Mouse (Mus musculus) macrophage (primary cell): Measurements from ENCODE around the gene Pak1ip1. TPM values are rescaled to one million over a fixed set of nuclear protein-coding genes. Genes with fewer than 3 reads are reported as not detected.

ENCODE experiments used
- H3K27ac ChIP-seq: fragments of 350-480 bp; formaldehyde crosslinking; 2 replicates; pipeline ENCODE4 v1.9.0; 2021
- H3K36me3 ChIP-seq: fragments of 350-480 bp; formaldehyde crosslinking; 2 replicates; pipeline ENCODE4 v1.9.0; 2021; ENCODE audit errors: inconsistent target
- H3K4me3 ChIP-seq: fragments of 350-480 bp; formaldehyde crosslinking; 2 replicates; pipeline ENCODE4 v1.9.0; 2021; ENCODE audit errors: inconsistent target
- H3K79me2 ChIP-seq: fragments of 350-480 bp; formaldehyde crosslinking; 2 replicates; pipeline ENCODE4 v1.9.0; 2021; ENCODE audit errors: inconsistent target
- WGBS: methylation state at CpG from one replicate; pipeline ENCODE4 v1.1.7; 2026; ENCODE audit warnings: inconsistent platforms; ENCODE audit not compliant: missing documents; 5-methylcytosine and 5-hydroxymethylcytosine counted together
- polyA plus RNA-seq: library from polyadenylated mRNA; stranded (reverse); fragments of 250-400 nt; gene quantifications from 3 replicates; pipeline ENCODE4 v1.2.4, GENCODE M21; 2018; ENCODE audit warnings: inconsistent platforms

The Pak1ip1 gene
- polyA plus RNA-seq, 1 experiment from 2014 or later: 26.7 TPM

DNA sequence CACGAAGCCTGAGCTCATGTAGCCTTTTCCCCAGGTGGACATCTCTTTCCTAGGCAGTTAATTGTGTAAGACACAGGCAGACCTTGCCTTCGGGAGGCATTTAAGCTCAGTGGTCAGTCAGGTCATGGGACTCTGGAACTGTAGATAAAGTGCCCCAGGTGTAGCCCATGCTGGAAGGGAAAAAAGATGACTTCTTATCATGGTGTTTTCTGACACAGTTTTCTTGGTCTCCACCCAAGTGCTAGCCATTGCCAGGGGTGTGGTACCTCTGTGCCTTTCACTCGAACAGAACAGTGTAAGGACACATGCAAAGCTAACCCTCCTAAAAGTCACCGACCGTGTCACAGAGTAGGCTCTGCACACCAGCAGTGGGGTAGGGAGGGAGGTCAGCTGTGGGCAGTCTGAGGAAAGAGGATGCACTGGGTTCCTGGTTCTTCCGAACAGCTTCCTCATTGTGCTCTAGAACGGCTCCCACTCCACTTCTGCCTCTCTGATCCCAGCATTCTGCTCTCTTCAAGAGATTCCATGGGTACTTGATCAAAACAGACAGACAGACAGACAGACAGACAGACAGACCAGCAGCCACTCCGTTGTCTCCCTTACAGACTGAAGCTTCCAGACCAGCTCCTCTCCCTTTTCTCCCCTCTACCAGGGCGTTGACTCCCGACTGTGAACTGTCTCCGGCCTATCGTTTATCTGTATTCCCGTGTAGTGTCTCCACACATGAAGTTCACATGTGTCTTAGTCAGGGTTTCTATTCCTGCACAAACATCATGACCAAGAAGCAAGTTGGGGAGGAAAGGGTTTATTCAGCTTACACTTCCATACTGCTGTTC is 18.2 kb downstream of the Pak1ip1 start:
- H3K79me2 ChIP-seq: peaks cover 47% of the 10 kb centered on the region
- no peak overlapping the region for H3K27ac ChIP-seq
- peaks cover 39% of the 10 kb centered on the region for H3K36me3 ChIP-seq
- no peak overlapping the region for H3K4me3 ChIP-seq
- 79% methylated on average over 12 of the region's 13 CpGs for WGBS

DNA sequence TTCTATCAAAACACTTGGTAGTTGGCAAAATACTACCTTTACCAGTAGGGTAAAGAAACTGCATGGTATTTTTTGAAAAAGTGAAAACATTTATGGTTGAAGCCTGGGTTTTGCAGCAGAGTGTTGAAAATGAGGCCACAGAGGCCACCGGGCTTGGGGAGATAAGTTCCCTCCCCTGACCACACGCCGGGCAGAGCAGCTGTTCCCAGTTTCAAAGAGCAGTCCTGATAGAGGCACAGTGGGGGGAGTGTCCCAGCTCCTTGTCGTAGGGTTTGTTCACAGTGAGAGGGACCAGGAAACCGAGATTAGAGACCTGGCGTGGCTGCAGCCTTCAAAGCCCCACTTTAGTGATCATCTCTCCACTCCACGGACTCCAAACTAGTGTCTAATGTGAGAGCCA is 19.7 kb downstream of the Pak1ip1 start:
- H3K36me3 ChIP-seq: peaks cover 39% of the 10 kb centered on the region
- no peak overlapping the region for H3K27ac ChIP-seq
- H3K79me2 ChIP-seq: peaks cover 47% of the 10 kb centered on the region
- H3K4me3 ChIP-seq: no peak overlapping the region
- 94% methylated on average over 7 of the region's 7 CpGs for WGBS

GRCm38 (mm10) chr13:41021607-41022006 is 20.8 kb downstream of the Pak1ip1 start:
- Histone ChIP-seq H3K27ac (no peak overlapping the region), H3K79me2 (peaks cover 43% of the 10 kb centered on the region), H3K4me3 (no peak overlapping the region), H3K36me3 (peaks cover 39% of the 10 kb centered on the region)
- WGBS: 91% methylated on average over 6 of the region's 6 CpGs

DNA sequence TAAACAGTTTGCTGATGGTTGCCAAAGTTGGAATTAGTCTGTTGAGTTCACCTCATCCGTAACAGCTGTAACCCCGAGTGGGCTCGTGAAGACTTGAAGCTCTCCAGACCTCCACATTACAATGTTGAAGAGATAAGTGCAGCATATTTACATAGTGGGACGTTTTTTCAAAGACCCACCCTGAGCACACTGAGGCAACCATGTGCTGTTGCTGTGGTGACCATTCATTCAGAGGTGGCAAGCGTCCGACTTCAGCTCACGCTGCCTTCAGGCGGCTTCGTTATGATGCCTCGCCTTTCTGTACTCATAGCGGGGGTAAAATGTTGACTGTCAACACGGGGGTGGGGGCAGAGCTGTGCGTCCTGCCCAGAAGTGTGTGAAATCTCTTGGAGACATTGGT is 21.3 kb downstream of the Pak1ip1 start:
- 91% methylated on average over 12 of the region's 13 CpGs for WGBS
- Histone ChIP-seq H3K79me2 (peaks cover 38% of the 10 kb centered on the region), H3K27ac (no peak overlapping the region), H3K4me3 (no peak overlapping the region), H3K36me3 (peaks cover 39% of the 10 kb centered on the region)

DNA sequence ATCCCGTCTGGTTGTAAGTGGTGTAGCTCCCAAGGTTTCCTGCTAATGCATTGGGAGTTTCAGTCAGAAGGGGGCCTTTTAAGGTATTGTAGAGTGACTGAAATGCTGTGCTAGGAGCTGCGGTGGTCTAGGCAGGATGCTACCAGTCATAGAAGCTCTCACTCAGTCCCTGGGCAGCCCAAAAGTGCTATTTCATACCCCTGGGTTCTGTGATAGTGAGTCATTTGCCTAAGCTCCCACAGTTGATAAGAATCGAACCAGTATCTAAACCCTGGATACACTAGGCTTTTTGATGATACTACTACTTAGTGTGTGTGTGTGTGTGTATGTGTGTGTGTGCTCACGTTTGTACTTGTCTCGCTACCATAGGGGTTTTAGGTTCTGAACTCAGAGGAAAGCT is 29.3 kb downstream of the Pak1ip1 start:
- H3K4me3 ChIP-seq: no peak overlapping the region
- H3K36me3 ChIP-seq: no peaks in the 10 kb centered on the region
- WGBS: 86% methylated on average over 5 of the region's 5 CpGs
- no peak overlapping the region for H3K27ac ChIP-seq
- H3K79me2 ChIP-seq: no peaks in the 10 kb centered on the region

GRCm38 (mm10) chr13:41042511-41042910 is 41.7 kb downstream of the Pak1ip1 start:
- H3K79me2 ChIP-seq: no peaks in the 10 kb centered on the region
- no peak overlapping the region for H3K27ac ChIP-seq
- no peak overlapping the region for H3K4me3 ChIP-seq
- no peaks in the 10 kb centered on the region for H3K36me3 ChIP-seq
- 92% methylated on average over 4 of the region's 4 CpGs for WGBS

- no peak overlapping the region for H3K4me3 ChIP-seq
Observed at GRCm38 (mm10) chr13:41045901-41046300, 45.1 kb downstream of the Pak1ip1 start.

GRCm38 (mm10) chr13:41047280-41047679 is 46.5 kb downstream of the Pak1ip1 start:
- Histone ChIP-seq H3K36me3 (no peaks in the 10 kb centered on the region), H3K27ac (no peak overlapping the region), H3K4me3 (no peak overlapping the region), H3K79me2 (no peaks in the 10 kb centered on the region)
- 93% methylated on average over 4 of the region's 6 CpGs for WGBS

More at GRCm38 (mm10) chr13:41045901-41046300, 45.1 kb downstream of the Pak1ip1 start:
- H3K36me3 ChIP-seq: no peaks in the 10 kb centered on the region
- H3K27ac ChIP-seq: no peak overlapping the region
- 94% methylated on average over 7 of the region's 8 CpGs for WGBS
- no peaks in the 10 kb centered on the region for H3K79me2 ChIP-seq

DNA sequence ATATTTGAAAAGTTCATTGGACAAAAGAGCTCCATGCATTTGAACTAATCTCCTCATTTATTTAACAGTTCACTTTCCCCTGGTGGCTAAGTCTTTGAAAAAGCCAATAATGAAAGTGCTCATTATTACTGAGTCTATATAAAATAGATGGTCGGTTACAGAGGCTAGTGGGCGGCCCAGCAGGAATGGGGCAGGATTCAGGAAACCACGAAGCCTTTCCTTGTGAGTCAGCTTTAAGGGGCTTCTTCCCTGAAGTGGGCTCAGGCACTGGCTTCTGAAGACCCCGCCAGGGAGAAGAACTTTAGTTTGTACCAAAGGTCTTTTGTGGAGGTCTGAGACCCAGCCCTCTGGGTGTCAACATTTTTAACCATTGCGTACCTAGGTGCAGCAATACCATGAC is 51.1 kb downstream of the Pak1ip1 start:
- Histone ChIP-seq H3K36me3 (no peaks in the 10 kb centered on the region), H3K4me3 (no peak overlapping the region), H3K27ac (no peak overlapping the region), H3K79me2 (no peaks in the 10 kb centered on the region)
- 84% methylated on average over 5 of the region's 5 CpGs for WGBS

Other genes with a start within 250 kb of the Pak1ip1 start
- 0.42 to 0.68 TPM (median 0.46 TPM) in 3 replicates for gene Gcnt2, start 141.3 kb upstream of the Pak1ip1 start, polyA plus RNA-seq
- gene Tmem14c, start 15.3 kb downstream of the Pak1ip1 start, polyA plus RNA-seq: 94.0 to 197 TPM (median 189 TPM) in 3 replicates
- gene Mak, start 78.7 kb downstream of the Pak1ip1 start, polyA plus RNA-seq: 0.63 to 2.3 TPM (median 1.2 TPM) in 3 replicates
- not detected in 3 replicates for gene Gcm2, start 110.0 kb downstream of the Pak1ip1 start, polyA plus RNA-seq
- gene Sycp2l, start 113.3 kb downstream of the Pak1ip1 start, polyA plus RNA-seq: not detected in 3 replicates
- gene Elovl2, start 219.4 kb downstream of the Pak1ip1 start, polyA plus RNA-seq: 0.03 to 0.16 TPM in 2 of 3 replicates, not detected in the other
- gene Smim13, start 248.8 kb downstream of the Pak1ip1 start, polyA plus RNA-seq: 10.8 to 16.4 TPM (median 11.3 TPM) in 3 replicates